Mouse (Mus musculus): Measurements from ENCODE around the gene Nfic. TPM values are rescaled to one million over a fixed set of nuclear protein-coding genes. Genes with fewer than 3 reads are reported as not detected.
A peak's percentile ranks its signal among the peaks of the same experiment; 100 is the strongest.
"Not testable (repeated sequence)": the region's sequence is repeated elsewhere in the genome, so short reads cannot be mapped to it uniquely, and the experiment has no call there.

Nfic gene
- polyA plus RNA-seq, 1 experiment from 2014 or later: 16.6 TPM

- not testable (repeated sequence) for H3K4me1 ChIP-seq (ENCODE audit: control insufficient read depth, insufficient read depth, low read length); ATAC-seq; H3K27ac ChIP-seq (ENCODE audit: low read depth, low read length); H3K9ac ChIP-seq (ENCODE audit: low read length); H3K36me3 ChIP-seq (ENCODE audit: control insufficient read depth, insufficient read depth, low read length); DNase-seq (ENCODE audit: low spot score); H3K9me3 ChIP-seq (replicated peaks; ENCODE audit: control insufficient read depth, low read length); H3K27me3 ChIP-seq (replicated peaks; ENCODE audit: control insufficient read depth, insufficient read depth, low read length); H3K4me2 ChIP-seq (ENCODE audit: low read length); H3K4me3 ChIP-seq (ENCODE audit: low read depth, low read length)
- WGBS: 34% methylated on average over 2 of the region's 2 CpGs
Observed at GRCm38 (mm10) chr10:81445516-81445915, 9.9 kb downstream of the Nfic start.

GRCm38 (mm10) chr10:81441019-81441418 lies 14.4 kb downstream of the Nfic start:
- Histone ChIP-seq H3K27me3 (replicated peaks; ENCODE audit: control insufficient read depth, insufficient read depth, low read length) (no peaks in the 10 kb centered on the region), H3K27ac (ENCODE audit: low read depth, low read length) (no peak overlapping the region), H3K4me3 (ENCODE audit: low read depth, low read length) (no peak overlapping the region), H3K4me1 (ENCODE audit: control insufficient read depth, insufficient read depth, low read length) (no peaks in the 10 kb centered on the region), H3K9me3 (replicated peaks; ENCODE audit: control insufficient read depth, low read length) (no peaks in the 10 kb centered on the region), H3K4me2 (ENCODE audit: low read length) (no peak overlapping the region), H3K9ac (ENCODE audit: low read length) (no peak overlapping the region), H3K36me3 (ENCODE audit: control insufficient read depth, insufficient read depth, low read length) (no peaks in the 10 kb centered on the region)
- ATAC-seq (no peak), DNase-seq (ENCODE audit: low spot score) (no peak)

GRCm38 (mm10) chr10:81435436-81435835 lies 20.0 kb downstream of the Nfic start:
- H3K4me3 ChIP-seq (ENCODE audit: low read depth, low read length): no peak overlapping the region
- no peak overlapping the region for H3K9ac ChIP-seq (ENCODE audit: low read length)
- peak overlapping the region; percentile 59; the same call in 1 of the 2 replicates for H3K27ac ChIP-seq (ENCODE audit: low read depth, low read length)
- DNase-seq (ENCODE audit: low spot score): peak; percentile 88
- H3K27me3 ChIP-seq (replicated peaks; ENCODE audit: control insufficient read depth, insufficient read depth, low read length): no peaks in the 10 kb centered on the region
- 51% methylated on average over 3 of the region's 3 CpGs for WGBS
- no peaks in the 10 kb centered on the region for H3K9me3 ChIP-seq (replicated peaks; ENCODE audit: control insufficient read depth, low read length)
- no peak overlapping the region for H3K4me2 ChIP-seq (ENCODE audit: low read length)
- no peaks in the 10 kb centered on the region for H3K36me3 ChIP-seq (ENCODE audit: control insufficient read depth, insufficient read depth, low read length)
- peaks cover 17% of the 10 kb centered on the region for H3K4me1 ChIP-seq (ENCODE audit: control insufficient read depth, insufficient read depth, low read length)
- ATAC-seq: no peak

GRCm38 (mm10) chr10:81434361-81435263 lies 20.8 kb downstream of the Nfic start:
- no peaks in the 10 kb centered on the region for H3K36me3 ChIP-seq (ENCODE audit: control insufficient read depth, insufficient read depth, low read length)
- H3K27me3 ChIP-seq (replicated peaks; ENCODE audit: control insufficient read depth, insufficient read depth, low read length): no peaks in the 10 kb centered on the region
- DNase-seq (ENCODE audit: low spot score) (no peak), ATAC-seq (no peak)
- no peaks in the 10 kb centered on the region for H3K9me3 ChIP-seq (replicated peaks; ENCODE audit: control insufficient read depth, low read length)
- H3K4me1 ChIP-seq (ENCODE audit: control insufficient read depth, insufficient read depth, low read length): peaks cover 18% of the 10 kb centered on the region
- peak overlapping the region; percentile 59; the same call in 1 of the 2 replicates for H3K27ac ChIP-seq (ENCODE audit: low read depth, low read length)
- H3K4me2 ChIP-seq (ENCODE audit: low read length): no peak overlapping the region
- 69% methylated on average over 15 of the region's 15 CpGs for WGBS
- no peak overlapping the region for H3K4me3 ChIP-seq (ENCODE audit: low read depth, low read length)
- no peak overlapping the region for H3K9ac ChIP-seq (ENCODE audit: low read length)

GRCm38 (mm10) chr10:81433541-81434289 lies 21.7 kb downstream of the Nfic start:
- Histone ChIP-seq H3K9ac (ENCODE audit: low read length) (no peak overlapping the region), H3K4me1 (ENCODE audit: control insufficient read depth, insufficient read depth, low read length) (peaks cover 19% of the 10 kb centered on the region), H3K27ac (ENCODE audit: low read depth, low read length) (no peak overlapping the region), H3K4me3 (ENCODE audit: low read depth, low read length) (no peak overlapping the region), H3K9me3 (replicated peaks; ENCODE audit: control insufficient read depth, low read length) (no peaks in the 10 kb centered on the region), H3K4me2 (ENCODE audit: low read length) (no peak overlapping the region; the same call in 1 of the 2 replicates), H3K27me3 (replicated peaks; ENCODE audit: control insufficient read depth, insufficient read depth, low read length) (no peaks in the 10 kb centered on the region), H3K36me3 (ENCODE audit: control insufficient read depth, insufficient read depth, low read length) (no peaks in the 10 kb centered on the region)
- ATAC-seq (no peak), DNase-seq (ENCODE audit: low spot score) (no peak)
- 82% methylated on average over 26 of the region's 26 CpGs for WGBS

- Histone ChIP-seq H3K9ac (ENCODE audit: low read length) (peak overlapping the region; percentile 25; the same call in 1 of the 2 replicates), H3K27ac (ENCODE audit: low read depth, low read length) (no peak overlapping the region; the same call in 1 of the 2 replicates), H3K27me3 (replicated peaks; ENCODE audit: control insufficient read depth, insufficient read depth, low read length) (0 out of 2 replicates have a peak, but pooled peaks cover 6% of the 10 kb centered on the region), H3K4me3 (ENCODE audit: low read depth, low read length) (peak overlapping the region; percentile 3), H3K4me2 (ENCODE audit: low read length) (peak overlapping the region; percentile 41), H3K9me3 (replicated peaks; ENCODE audit: control insufficient read depth, low read length) (no peaks in the 10 kb centered on the region), H3K4me1 (ENCODE audit: control insufficient read depth, insufficient read depth, low read length) (peaks cover 19% of the 10 kb centered on the region), H3K36me3 (ENCODE audit: control insufficient read depth, insufficient read depth, low read length) (no peaks in the 10 kb centered on the region)
- DNase-seq (ENCODE audit: low spot score): peak; percentile 99
- 4% methylated on average over 17 of the region's 17 CpGs for WGBS
- ATAC-seq: peak; percentile 83
Observed at GRCm38 (mm10) chr10:81432868-81433262, 22.6 kb downstream of the Nfic start.

- WGBS: 58% methylated on average over 21 of the region's 21 CpGs
- Histone ChIP-seq H3K36me3 (ENCODE audit: control insufficient read depth, insufficient read depth, low read length) (no peaks in the 10 kb centered on the region), H3K4me1 (ENCODE audit: control insufficient read depth, insufficient read depth, low read length) (peaks cover 19% of the 10 kb centered on the region), H3K9ac (ENCODE audit: low read length) (no peak overlapping the region), H3K4me2 (ENCODE audit: low read length) (peak overlapping the region; percentile 41), H3K27ac (ENCODE audit: low read depth, low read length) (peak overlapping the region; percentile 41; the same call in 1 of the 2 replicates), H3K4me3 (ENCODE audit: low read depth, low read length) (peak overlapping the region; percentile 3; the same call in 1 of the 2 replicates), H3K9me3 (replicated peaks; ENCODE audit: control insufficient read depth, low read length) (no peaks in the 10 kb centered on the region), H3K27me3 (replicated peaks; ENCODE audit: control insufficient read depth, insufficient read depth, low read length) (0 out of 2 replicates have a peak, but pooled peaks cover 8% of the 10 kb centered on the region)
- ATAC-seq: peak; percentile 4; the same call in 1 of the 2 replicates
- DNase-seq (ENCODE audit: low spot score): no peak
Observed at GRCm38 (mm10) chr10:81432169-81432867, 23.1 kb downstream of the Nfic start.

- H3K4me3 ChIP-seq (ENCODE audit: low read depth, low read length): peak overlapping the region; percentile 77; the same call in 1 of the 2 replicates
- WGBS: 15% methylated on average over 15 of the region's 15 CpGs
- 0 out of 2 replicates have a peak, but pooled peaks cover 8% of the 10 kb centered on the region for H3K27me3 ChIP-seq (replicated peaks; ENCODE audit: control insufficient read depth, insufficient read depth, low read length)
- peak; percentile 87 for DNase-seq (ENCODE audit: low spot score)
- peaks cover 24% of the 10 kb centered on the region for H3K4me1 ChIP-seq (ENCODE audit: control insufficient read depth, insufficient read depth, low read length)
- no peaks in the 10 kb centered on the region for H3K36me3 ChIP-seq (ENCODE audit: control insufficient read depth, insufficient read depth, low read length)
- peak; percentile 9 for ATAC-seq
- no peaks in the 10 kb centered on the region for H3K9me3 ChIP-seq (replicated peaks; ENCODE audit: control insufficient read depth, low read length)
- no peak overlapping the region; the same call in 1 of the 2 replicates for H3K9ac ChIP-seq (ENCODE audit: low read length)
- H3K27ac ChIP-seq (ENCODE audit: low read depth, low read length): peak overlapping the region; percentile 92
- H3K4me2 ChIP-seq (ENCODE audit: low read length): peak overlapping the region; percentile 88
Observed at GRCm38 (mm10) chr10:81431526-81432168, 23.8 kb downstream of the Nfic start.

All from forebrain, embryonic 14.5 days (tissue).